Mouse (Mus musculus) forebrain, embryonic 13.5 days (tissue): ENCODE measurements at regions not wholly inside any gene's neighbourhood (a gene's known extent, or its start where the extent isn't known, plus 50 kb on each side); places are given as distances from the start of the nearest gene placed in this dataset.

Experiments
- ATAC-seq: fragments of 200-750 bp; cut with Nextera tagmentation; 2 replicates; pipeline ENCODE4 v1.8.0; 2017
- H3K27ac ChIP-seq: fragments of 300-500 bp; sonication (generic); 2 replicates; pipeline ENCODE4 v1.5.1; 2015; ENCODE audit warnings: inconsistent platforms, mild to moderate bottlenecking, moderate library complexity
- H3K27me3 ChIP-seq: fragments of 300-500 bp; sonication (generic); 2 replicates; pipeline ENCODE4 v1.6.1; 2015; ENCODE audit warnings: mild to moderate bottlenecking, inconsistent platforms
- H3K36me3 ChIP-seq: fragments of 300-500 bp; sonication (generic); 2 replicates; pipeline ENCODE4 v1.6.1; 2015; ENCODE audit warnings: mild to moderate bottlenecking, inconsistent platforms; ENCODE audit not compliant: poor library complexity, severe bottlenecking
- H3K4me1 ChIP-seq: fragments of 300-500 bp; sonication (generic); 2 replicates; pipeline ENCODE4 v1.6.1; 2015; ENCODE audit warnings: inconsistent platforms
- H3K4me2 ChIP-seq: fragments of 300-500 bp; sonication (generic); 2 replicates; pipeline ENCODE4 v1.6.1; 2015; ENCODE audit warnings: inconsistent platforms, mild to moderate bottlenecking, moderate library complexity
- H3K4me3 ChIP-seq: fragments of 300-500 bp; sonication (generic); 2 replicates; pipeline ENCODE4 v1.5.1; 2015; ENCODE audit warnings: mild to moderate bottlenecking, inconsistent platforms
- H3K9ac ChIP-seq: fragments of 300-500 bp; sonication (generic); 2 replicates; pipeline ENCODE4 v1.6.1; 2015; ENCODE audit warnings: mild to moderate bottlenecking, inconsistent platforms
- H3K9me3 ChIP-seq: fragments of 300-500 bp; sonication (generic); replicated peaks from 2 replicates; pipeline ENCODE4 v1.6.1; 2016; ENCODE audit warnings: inconsistent platforms
- WGBS: fragments of 180-500 bp; shearing (Covaris S2); methylation state at CpG from one replicate; pipeline ENCODE4 v1.1.7; 2015; 5-methylcytosine and 5-hydroxymethylcytosine counted together

DNA sequence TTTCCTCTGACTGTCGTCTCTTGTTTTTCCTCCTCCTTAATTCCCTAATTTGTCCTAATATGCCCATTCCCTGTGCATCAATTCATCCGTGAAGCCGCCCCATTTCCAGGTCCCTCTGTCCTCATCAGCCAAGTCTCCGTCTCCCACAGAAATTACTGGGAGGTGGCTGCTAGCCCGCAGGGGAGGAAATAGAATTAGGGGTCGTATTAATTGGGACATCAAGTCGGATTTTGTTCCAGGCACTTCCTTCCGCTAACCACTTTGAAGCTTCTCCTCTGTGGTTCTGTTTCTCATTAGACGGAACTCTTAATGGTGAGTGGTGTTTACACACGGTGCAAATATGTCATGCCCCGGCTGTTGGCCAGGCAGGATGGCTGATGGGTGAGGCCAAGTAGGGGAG lies 259.5 kb upstream of the Tbx3 start:
- Histone ChIP-seq H3K27me3 (no peaks in the 10 kb centered on the region), H3K27ac (no peak overlapping the region), H3K9me3 (no peaks in the 10 kb centered on the region), H3K4me3 (no peak overlapping the region), H3K4me1 (no peaks in the 10 kb centered on the region), H3K4me2 (no peak overlapping the region), H3K36me3 (no peaks in the 10 kb centered on the region), H3K9ac (no peak overlapping the region)
- WGBS = 81% methylated on average over 11 of the region's 11 CpGs
- ATAC-seq = no peak

DNA sequence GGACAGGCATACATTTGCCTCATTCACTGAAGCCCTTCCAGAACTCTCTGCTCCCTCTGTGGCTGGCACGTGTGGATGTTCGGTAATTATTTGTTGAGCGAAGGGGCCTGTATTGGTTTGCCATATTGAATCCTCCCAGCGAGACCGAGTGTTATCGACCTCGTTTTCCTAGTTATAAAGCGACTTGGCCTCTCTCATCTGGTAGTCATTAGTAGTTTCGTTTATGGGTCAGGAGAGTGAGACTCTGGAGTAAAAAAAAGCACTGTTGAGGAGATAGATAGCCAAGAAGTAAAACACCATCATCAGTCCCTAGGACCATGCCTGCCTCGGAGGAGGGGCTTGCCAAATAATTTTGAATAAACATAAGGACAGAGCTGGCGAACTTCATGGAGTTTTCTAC lies 254.6 kb upstream of the Tbx3 start:
- no peak overlapping the region for H3K9ac ChIP-seq
- no peaks in the 10 kb centered on the region for H3K36me3 ChIP-seq
- H3K4me2 ChIP-seq = no peak overlapping the region
- no peaks in the 10 kb centered on the region for H3K9me3 ChIP-seq
- no peak overlapping the region for H3K27ac ChIP-seq
- no peak for ATAC-seq
- H3K27me3 ChIP-seq = no peaks in the 10 kb centered on the region
- WGBS = 83% methylated on average over 11 of the region's 11 CpGs
- no peaks in the 10 kb centered on the region for H3K4me1 ChIP-seq
- no peak overlapping the region for H3K4me3 ChIP-seq

DNA sequence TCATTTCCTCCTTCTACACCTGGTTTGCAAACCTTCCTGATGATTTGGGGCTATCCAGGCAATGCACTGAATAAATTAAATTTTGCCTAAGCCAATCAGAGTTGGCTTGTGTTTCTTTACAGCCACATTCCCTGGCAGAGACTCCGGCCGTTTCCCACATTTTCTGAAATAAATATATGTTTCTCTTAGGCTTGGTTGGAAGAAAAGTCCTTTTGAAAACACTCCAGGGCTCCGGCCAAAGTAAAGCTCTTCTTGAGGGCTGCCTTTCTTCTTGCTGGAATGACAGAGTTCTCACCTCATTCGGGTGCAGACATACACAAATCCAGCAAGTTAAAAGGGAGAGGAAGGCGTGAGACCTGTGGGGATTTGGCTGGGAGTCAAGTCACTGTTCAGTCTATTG lies 252.0 kb upstream of the Tbx3 start:
- H3K4me1 ChIP-seq = no peaks in the 10 kb centered on the region
- H3K9ac ChIP-seq = no peak overlapping the region
- no peak overlapping the region for H3K4me2 ChIP-seq
- H3K4me3 ChIP-seq = no peak overlapping the region
- H3K9me3 ChIP-seq = no peaks in the 10 kb centered on the region
- 70% methylated on average over 5 of the region's 5 CpGs for WGBS
- no peak for ATAC-seq
- no peak overlapping the region for H3K27ac ChIP-seq
- H3K36me3 ChIP-seq = no peaks in the 10 kb centered on the region
- no peaks in the 10 kb centered on the region for H3K27me3 ChIP-seq

DNA sequence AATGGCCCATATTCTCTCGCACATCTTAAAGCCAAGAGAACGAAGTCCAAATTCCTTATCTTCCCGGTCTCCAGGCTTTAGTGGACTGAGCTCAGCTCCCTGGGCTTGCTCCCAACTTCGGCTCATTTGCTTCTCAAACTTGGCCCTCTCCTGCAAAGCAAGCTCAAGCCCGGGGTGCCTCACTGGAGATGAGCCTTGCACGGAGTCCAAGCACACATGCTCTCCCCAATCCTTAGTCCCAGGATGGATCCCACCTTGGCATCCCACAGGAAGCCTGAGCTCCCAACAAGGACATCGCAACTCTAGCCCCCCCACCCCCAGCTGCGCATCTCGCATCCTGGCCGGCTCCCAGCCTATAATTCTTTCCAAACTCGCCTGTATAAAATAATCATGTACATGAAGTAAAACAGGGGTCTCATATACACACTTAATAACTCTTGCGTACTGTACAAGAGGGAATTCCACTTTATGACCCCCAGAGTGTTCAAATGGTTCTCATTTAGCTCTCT lies 242.9 kb upstream of the Tbx3 start:
- no peaks in the 10 kb centered on the region for H3K27me3 ChIP-seq
- no peaks in the 10 kb centered on the region for H3K9me3 ChIP-seq
- H3K4me2 ChIP-seq = no peak overlapping the region
- no peaks in the 10 kb centered on the region for H3K4me1 ChIP-seq
- no peaks in the 10 kb centered on the region for H3K36me3 ChIP-seq
- no peak overlapping the region for H3K4me3 ChIP-seq
- no peak overlapping the region for H3K27ac ChIP-seq
- WGBS = 90% methylated on average over 12 of the region's 12 CpGs
- no peak for ATAC-seq
- H3K9ac ChIP-seq = no peak overlapping the region

DNA sequence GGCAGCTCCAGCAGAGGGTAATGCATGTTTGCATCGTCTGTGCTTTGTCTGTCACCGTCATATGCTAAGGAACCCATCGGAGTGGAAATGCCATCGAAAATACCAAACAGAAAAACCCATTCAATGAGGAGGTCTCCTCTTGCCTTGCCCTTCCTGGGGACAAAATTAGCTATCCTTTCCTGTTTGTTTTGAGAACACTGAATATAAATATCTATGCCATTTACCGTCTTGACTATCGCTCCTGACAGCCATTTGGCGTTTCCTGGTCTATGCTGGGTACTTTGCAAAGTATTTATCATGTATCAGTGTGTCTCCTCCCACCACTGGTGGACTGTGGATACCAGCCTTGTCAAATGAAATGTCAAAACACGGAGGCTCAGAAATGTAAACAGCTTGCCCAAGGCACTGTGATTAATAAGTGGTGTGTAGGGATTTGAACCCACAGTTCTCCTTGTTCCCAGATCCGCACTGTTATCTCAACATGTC lies 239.2 kb upstream of the Tbx3 start:
- ATAC-seq = no peak
- 89% methylated on average over 9 of the region's 9 CpGs for WGBS
- Histone ChIP-seq H3K4me3 (no peak overlapping the region), H3K4me1 (no peaks in the 10 kb centered on the region), H3K36me3 (no peaks in the 10 kb centered on the region), H3K27ac (no peak overlapping the region), H3K4me2 (no peak overlapping the region), H3K9me3 (no peaks in the 10 kb centered on the region), H3K27me3 (no peaks in the 10 kb centered on the region), H3K9ac (no peak overlapping the region)

DNA sequence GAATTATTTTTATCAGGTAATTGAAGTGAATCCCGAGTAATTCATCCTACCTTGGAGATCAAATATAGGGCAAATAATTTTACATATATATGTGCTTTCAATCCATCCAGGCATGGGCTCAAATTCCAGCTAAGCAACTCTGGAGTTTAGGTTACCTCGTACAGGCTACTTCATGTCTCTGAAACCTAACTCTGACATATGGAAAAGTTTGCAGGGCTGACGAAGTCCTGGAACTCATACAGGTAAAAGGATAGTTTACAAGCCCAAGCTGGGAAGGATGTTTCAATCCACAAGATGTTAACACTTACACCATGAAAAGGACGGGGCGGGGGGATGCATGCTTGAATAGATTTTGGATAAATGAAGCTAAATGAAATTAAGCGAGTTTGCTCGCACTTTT lies 235.9 kb upstream of the Tbx3 start:
- Histone ChIP-seq H3K4me2 (no peak overlapping the region), H3K36me3 (no peaks in the 10 kb centered on the region), H3K27me3 (no peaks in the 10 kb centered on the region), H3K4me1 (no peaks in the 10 kb centered on the region), H3K9ac (no peak overlapping the region), H3K27ac (no peak overlapping the region), H3K4me3 (no peak overlapping the region), H3K9me3 (no peaks in the 10 kb centered on the region; the same call in 1 of the 2 replicates)
- 53% methylated on average over 7 of the region's 7 CpGs for WGBS
- ATAC-seq = no peak

DNA sequence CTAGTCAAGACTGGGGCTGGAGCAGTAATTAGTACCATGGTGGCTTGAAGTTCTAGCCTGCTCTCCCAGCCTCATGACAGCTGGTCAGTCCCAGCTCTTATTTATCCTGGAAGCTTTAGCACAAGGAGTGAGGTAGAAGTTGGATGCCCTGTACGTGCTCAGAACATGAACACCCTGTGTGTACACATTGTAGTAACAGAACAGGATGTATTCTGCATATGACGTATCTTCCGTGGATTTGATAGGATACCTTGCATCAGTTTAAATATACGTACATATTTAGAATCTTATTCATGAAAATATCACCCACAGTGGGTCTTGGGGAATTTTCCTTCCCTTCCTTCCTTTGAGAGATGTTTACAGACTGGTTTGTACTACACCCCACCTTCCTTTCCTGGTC lies 222.0 kb upstream of the Tbx3 start:
- H3K36me3 ChIP-seq = no peaks in the 10 kb centered on the region
- H3K4me3 ChIP-seq = no peak overlapping the region
- H3K27me3 ChIP-seq = no peaks in the 10 kb centered on the region
- no peak overlapping the region for H3K4me2 ChIP-seq
- H3K4me1 ChIP-seq = 0 out of 2 replicates have a peak, but pooled peaks cover 5% of the 10 kb centered on the region
- ATAC-seq = no peak
- H3K27ac ChIP-seq = no peak overlapping the region
- no peaks in the 10 kb centered on the region for H3K9me3 ChIP-seq
- WGBS = 87% methylated on average over 4 of the region's 4 CpGs
- H3K9ac ChIP-seq = no peak overlapping the region

DNA sequence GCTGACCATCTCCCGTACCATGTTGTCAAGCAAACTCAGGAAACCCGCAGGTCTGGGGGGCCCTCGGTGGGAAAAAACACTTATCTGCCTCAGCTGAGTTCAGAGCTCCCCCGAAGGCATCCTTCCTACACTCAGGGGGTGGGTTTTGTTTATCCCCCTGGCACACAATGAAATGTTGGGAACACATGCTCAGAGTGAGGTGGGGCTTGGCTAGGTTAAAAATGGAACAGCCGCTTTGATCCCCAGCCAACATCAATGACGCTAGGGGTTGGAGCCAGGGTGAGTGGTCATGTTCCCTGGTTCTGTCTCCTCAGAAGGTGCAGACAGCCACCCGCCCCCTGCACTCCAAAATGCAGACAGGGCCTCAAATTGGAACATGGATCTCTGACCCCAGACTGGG lies 221.3 kb upstream of the Tbx3 start:
- ATAC-seq = no peak
- WGBS = 55% methylated on average over 7 of the region's 7 CpGs
- Histone ChIP-seq H3K4me2 (no peak overlapping the region), H3K4me3 (no peak overlapping the region), H3K9me3 (no peaks in the 10 kb centered on the region), H3K9ac (no peak overlapping the region), H3K36me3 (no peaks in the 10 kb centered on the region), H3K27me3 (no peaks in the 10 kb centered on the region), H3K4me1 (0 out of 2 replicates have a peak, but pooled peaks cover 5% of the 10 kb centered on the region), H3K27ac (no peak overlapping the region)

DNA sequence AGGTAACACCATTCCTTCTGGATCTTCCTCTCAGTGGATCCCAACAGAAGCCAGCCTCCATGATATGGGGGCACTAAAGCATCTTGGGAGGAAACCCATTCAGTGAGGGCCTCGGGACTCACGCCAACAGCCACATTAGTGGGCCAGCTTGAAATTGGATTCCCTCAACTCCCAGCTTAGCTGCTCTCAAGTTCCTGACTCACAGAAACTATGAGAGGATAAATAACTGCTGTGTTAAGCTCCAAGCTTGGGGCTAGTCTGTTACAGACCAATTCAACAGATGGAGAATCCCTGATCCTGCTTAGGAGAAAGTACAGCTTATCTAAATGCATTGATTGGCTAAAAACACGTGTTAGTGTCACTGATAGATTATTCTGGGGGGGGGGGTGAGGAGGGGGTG lies 210.7 kb upstream of the Tbx3 start:
- Histone ChIP-seq H3K4me3 (no peak overlapping the region), H3K4me2 (no peak overlapping the region), H3K9me3 (no peaks in the 10 kb centered on the region), H3K9ac (no peak overlapping the region), H3K27ac (no peak overlapping the region), H3K36me3 (no peaks in the 10 kb centered on the region), H3K4me1 (no peaks in the 10 kb centered on the region), H3K27me3 (no peaks in the 10 kb centered on the region)
- ATAC-seq = no peak
- 88% methylated on average over 3 of the region's 3 CpGs for WGBS

DNA sequence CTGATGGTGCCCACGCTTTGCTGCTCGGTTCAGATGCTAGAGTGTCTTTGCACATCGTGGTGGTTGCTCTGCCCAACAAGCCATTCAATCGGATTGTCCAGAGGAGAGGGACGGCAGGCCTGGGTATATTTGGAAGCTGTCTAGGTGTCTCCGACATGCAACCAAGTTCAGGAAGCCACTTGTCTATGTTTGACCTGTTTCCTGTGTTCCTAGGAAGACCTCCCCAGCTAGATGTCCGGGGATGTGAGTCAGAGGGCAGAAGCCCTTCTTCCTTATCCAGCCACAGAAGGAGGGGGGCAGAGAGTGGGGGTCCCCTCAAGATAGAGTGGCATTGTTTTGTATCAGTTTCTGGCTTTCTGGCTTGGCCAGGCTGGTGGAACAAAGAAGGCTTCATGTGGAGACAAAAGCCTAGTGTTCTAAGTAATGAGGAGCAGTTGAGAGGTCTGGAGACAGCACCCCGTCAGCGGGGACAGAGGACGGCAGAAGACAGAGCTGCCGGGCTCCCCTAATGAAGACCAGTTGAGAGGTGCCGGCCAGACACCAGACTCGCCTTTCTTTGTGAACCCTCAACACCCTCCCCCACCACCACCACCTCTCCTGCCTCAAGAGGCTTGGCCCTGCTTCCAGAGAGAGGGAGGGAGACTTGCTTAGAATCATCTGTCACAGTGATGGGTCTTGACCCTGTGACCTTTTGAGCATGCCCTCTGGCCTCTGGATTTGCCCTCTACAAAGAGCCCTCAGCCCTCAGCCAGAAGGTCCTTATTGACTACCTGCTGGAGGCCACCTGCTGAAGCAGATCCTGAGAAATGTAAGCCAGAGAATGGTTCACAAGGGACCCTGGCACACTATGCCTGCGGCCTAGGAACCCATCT lies 207.6 kb upstream of the Tbx3 start:
- Histone ChIP-seq H3K27ac (no peak overlapping the region), H3K4me3 (no peak overlapping the region), H3K27me3 (no peaks in the 10 kb centered on the region), H3K4me1 (no peaks in the 10 kb centered on the region), H3K4me2 (no peak overlapping the region), H3K9ac (no peak overlapping the region), H3K9me3 (no peaks in the 10 kb centered on the region), H3K36me3 (no peaks in the 10 kb centered on the region)
- 52% methylated on average over 14 of the region's 14 CpGs for WGBS
- ATAC-seq = no peak

DNA sequence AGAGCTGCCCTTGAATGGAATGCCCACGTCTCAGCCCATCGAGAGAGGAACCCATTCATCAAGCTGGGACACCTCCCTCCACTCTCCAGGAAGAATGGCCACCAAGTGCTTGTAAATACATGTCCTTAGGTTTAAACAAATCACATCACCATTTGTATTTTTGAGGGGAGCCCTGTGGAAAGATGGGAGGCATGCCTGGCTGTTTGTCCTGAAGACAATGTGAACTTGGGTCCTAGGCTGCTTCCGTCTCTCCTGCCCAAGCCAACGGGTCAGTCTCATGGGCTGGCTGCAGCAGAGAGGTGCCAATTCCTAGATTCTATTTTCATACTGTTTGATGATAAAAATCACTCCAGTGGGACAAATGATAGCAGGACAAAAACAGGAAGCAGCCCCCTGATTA lies 205.9 kb upstream of the Tbx3 start:
- ATAC-seq = no peak
- no peak overlapping the region for H3K9ac ChIP-seq
- no peak overlapping the region for H3K27ac ChIP-seq
- H3K36me3 ChIP-seq = no peaks in the 10 kb centered on the region
- 92% methylated on average over 4 of the region's 4 CpGs for WGBS
- no peaks in the 10 kb centered on the region for H3K4me1 ChIP-seq
- no peaks in the 10 kb centered on the region for H3K9me3 ChIP-seq
- no peaks in the 10 kb centered on the region for H3K27me3 ChIP-seq
- H3K4me2 ChIP-seq = no peak overlapping the region
- no peak overlapping the region for H3K4me3 ChIP-seq

DNA sequence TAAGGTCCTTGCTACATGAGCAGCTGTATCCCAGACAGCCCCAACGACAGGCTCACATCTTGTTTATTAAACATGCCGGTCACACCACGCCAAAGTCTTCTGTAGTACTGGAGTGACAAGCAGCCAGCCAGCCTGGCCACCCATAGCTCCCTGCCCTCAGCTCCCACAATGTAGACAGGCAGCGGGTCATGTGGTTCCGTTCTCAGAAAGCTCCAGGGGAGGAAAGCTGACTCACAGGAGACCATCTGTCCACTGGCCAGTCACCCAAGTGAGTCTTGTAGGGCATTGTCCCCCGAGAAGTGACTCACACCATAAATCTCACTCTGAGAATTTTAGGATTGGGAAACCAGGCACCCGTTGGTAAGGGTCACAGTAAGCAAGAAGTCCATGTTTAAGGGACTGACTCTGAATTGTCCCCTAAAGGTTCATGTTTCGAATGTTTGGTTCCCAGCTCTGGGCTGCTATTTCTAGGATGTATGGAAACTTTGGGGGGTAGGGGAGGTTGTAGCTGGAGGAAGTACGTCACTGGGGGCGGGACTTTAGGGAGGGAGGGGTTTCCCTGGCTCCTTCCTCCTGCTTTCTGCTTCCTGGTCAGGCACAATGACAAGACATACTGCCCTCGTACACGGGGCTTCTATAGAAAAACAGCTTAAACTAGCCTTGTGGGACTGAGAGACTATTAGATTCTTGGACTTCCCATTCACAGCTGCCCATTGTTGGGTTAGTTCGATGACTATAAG lies 203.0 kb upstream of the Tbx3 start:
- H3K27ac ChIP-seq = no peak overlapping the region
- WGBS = 88% methylated on average over 13 of the region's 13 CpGs

More for the DNA sequence above, 203.0 kb upstream of the Tbx3 start:
- Histone ChIP-seq H3K4me3 (no peak overlapping the region), H3K4me1 (no peaks in the 10 kb centered on the region), H3K36me3 (no peaks in the 10 kb centered on the region), H3K9ac (no peak overlapping the region), H3K27me3 (no peaks in the 10 kb centered on the region), H3K9me3 (no peaks in the 10 kb centered on the region), H3K4me2 (no peak overlapping the region)
- no peak for ATAC-seq
